Comparison of ENCODE assay signal across 20 mouse cellular contexts in genomic region chr7:116181444-116181946, GRCm38 (mm10).
DNase-seq lines count a peak whose midpoint lies in the region; ATAC-seq and TF ChIP-seq lines count a peak whose summit lies in the region.
"Had no signal": no experiment of that assay in that cellular context is flagged by ENCODE, and none has a peak within 500 bp of the region (broad histone marks: within the 10 kb centered on the region; RNA-seq: fewer than 3 reads in every experiment).

No protein-coding gene starts in this region.

- no peak for TF ChIP-seq POLR2A in heart, adult 2 months (IDR thresholded peaks at IDR 0.05; ENCODE audit: insufficient read depth, low read depth, low read length)
- no peak for TF ChIP-seq POLR2A in olfactory bulb, adult 2 months (IDR thresholded peaks at IDR 0.05; ENCODE audit: insufficient read depth, low read depth, low read length)

- H3K79me2 ChIP-seq in heart, adult 2 months (replicated peaks; ENCODE audit: control insufficient read depth, insufficient read depth, low read length), result no peaks in the 10 kb centered on the region

- TF ChIP-seq CTCF in heart, adult 2 months (IDR thresholded peaks at IDR 0.05), result no peak
- TF ChIP-seq CTCF in olfactory bulb, adult 2 months (IDR thresholded peaks at IDR 0.05; ENCODE audit: insufficient read depth, low read depth, low read length), result no peak

- H3K4me1 ChIP-seq in heart, embryonic 12.5 days (replicated peaks), result peaks cover 52% of the 10 kb centered on the region
- H3K4me1 ChIP-seq in heart, adult 2 months (ENCODE audit: control insufficient read depth, insufficient read depth, low read length), result peaks cover 2% of the 10 kb centered on the region; the same call in 1 of the 2 replicates
- H3K4me1 ChIP-seq in heart, embryonic 16.5 days (ENCODE audit: control insufficient read depth, insufficient read depth, low read length), result peaks cover 51% of the 10 kb centered on the region
- peaks cover 39% of the 10 kb centered on the region for H3K4me1 ChIP-seq in olfactory bulb, adult 2 months (ENCODE audit: control insufficient read depth, insufficient read depth, low read length)

- H3K36me3 ChIP-seq in heart, embryonic 12.5 days, result peaks cover 15% of the 10 kb centered on the region
- H3K36me3 ChIP-seq in heart, adult 2 months (ENCODE audit: control insufficient read depth, insufficient read depth, low read length), result no peaks in the 10 kb centered on the region
- H3K36me3 ChIP-seq in heart, embryonic 16.5 days (ENCODE audit: control insufficient read depth, insufficient read depth), result peaks cover 3% of the 10 kb centered on the region
- H3K36me3 ChIP-seq: embryonic facial prominence, embryonic 13.5 days; hindbrain, embryonic 12.5 days had no signal

- no peaks in the 10 kb centered on the region for H3K9me3 ChIP-seq in heart, embryonic 12.5 days (replicated peaks)
- no peaks in the 10 kb centered on the region for H3K9me3 ChIP-seq in heart, embryonic 16.5 days (replicated peaks; ENCODE audit: control insufficient read depth, low read length)
- H3K9me3 ChIP-seq: embryonic facial prominence, embryonic 13.5 days; forebrain, embryonic 13.5 days; G1E; hindbrain, embryonic 12.5 days had no signal

- DNase-seq in heart, adult 2 months, result no peak
- DNase-seq in heart, postnatal 14 days, result no peak
- DNase-seq in brain, adult 2 months (ENCODE audit: low read depth, low spot score), result peak; percentile 83
- DNase-seq in layer of hippocampus, adult 9-10 months (ENCODE audit: low spot score), result no peak
- DNase-seq: adrenal gland, adult 8-10 months; cerebellum, adult 11-12 months; cerebellum, adult 9-10 months; gastrocnemius, postnatal 10 days; heart, postnatal 36 days; kidney, adult 8-10 months had no signal

- H3K4me2 ChIP-seq in heart, embryonic 12.5 days, result no peak overlapping the region
- H3K4me2 ChIP-seq in heart, embryonic 16.5 days (ENCODE audit: low read depth, low read length), result peak overlapping the region; percentile 4; the same call in 1 of the 2 replicates
- H3K4me2 ChIP-seq: embryonic facial prominence, embryonic 13.5 days; forebrain, embryonic 13.5 days; hindbrain, embryonic 12.5 days had no signal

- WGBS in heart, embryonic 12.5 days, result 77% methylated on average over 5 of the region's 5 CpGs
- 79% methylated on average over 5 of the region's 5 CpGs for WGBS in heart, adult 2 months
- WGBS in heart, embryonic 16.5 days, result 69% methylated on average over 5 of the region's 5 CpGs
- 56% methylated on average over 5 of the region's 5 CpGs for WGBS in olfactory bulb, adult 2 months

- no peak for ATAC-seq in heart, embryonic 12.5 days (ENCODE audit: insufficient number of reproducible peaks, low FRiP score)
- no peak for ATAC-seq in heart, embryonic 16.5 days (replicated peaks; ENCODE audit: extremely low read depth, insufficient read depth, low FRiP score)
- ATAC-seq: forebrain, embryonic 13.5 days; hindbrain, embryonic 16.5 days; inflammation-experienced regulatory T-cells, adult 6 months; intestine, postnatal 0 days had no signal

- no peak overlapping the region for H3K4me3 ChIP-seq in heart, embryonic 12.5 days
- no peak overlapping the region for H3K4me3 ChIP-seq in heart, adult 2 months
- no peak overlapping the region for H3K4me3 ChIP-seq in heart, embryonic 16.5 days (ENCODE audit: low read length)
- no peak overlapping the region for H3K4me3 ChIP-seq in olfactory bulb, adult 2 months (ENCODE audit: insufficient read depth, low read depth, low read length)
- H3K4me3 ChIP-seq: embryonic facial prominence, embryonic 13.5 days; forebrain, embryonic 13.5 days; hindbrain, embryonic 12.5 days had no signal

- no peak for TF ChIP-seq EP300 in heart, adult 2 months (IDR thresholded peaks at IDR 0.05; ENCODE audit: insufficient read depth, low read depth, low read length)

- H3K27ac ChIP-seq in heart, embryonic 12.5 days (ENCODE audit: poor library complexity, severe bottlenecking), result peak overlapping the region; percentile 48
- no peak overlapping the region for H3K27ac ChIP-seq in heart, adult 2 months
- peak overlapping the region; percentile 58 for H3K27ac ChIP-seq in heart, embryonic 16.5 days (ENCODE audit: low read length)
- peak overlapping the region; percentile 63 for H3K27ac ChIP-seq in olfactory bulb, adult 2 months (ENCODE audit: insufficient read depth, low read depth, low read length)
- H3K27ac ChIP-seq: embryonic facial prominence, embryonic 13.5 days; forebrain, embryonic 13.5 days; hindbrain, embryonic 12.5 days had no signal

- intact Hi-C loops in heart, adult 2 months (cut with DNase I), result no loop called here
- intact Hi-C loops in heart, postnatal 14 days (cut with DNase I), result no loop called here

- H3K27me3 ChIP-seq in heart, embryonic 12.5 days (replicated peaks), result no peaks in the 10 kb centered on the region
- H3K27me3 ChIP-seq in heart, adult 2 months (ENCODE audit: control insufficient read depth, insufficient read depth, low read length), result no peaks in the 10 kb centered on the region
- H3K27me3 ChIP-seq in heart, embryonic 16.5 days (ENCODE audit: control insufficient read depth, insufficient read depth, low read length), result no peaks in the 10 kb centered on the region
- H3K27me3 ChIP-seq: embryonic facial prominence, embryonic 13.5 days; forebrain, embryonic 13.5 days; hindbrain, embryonic 12.5 days had no signal

- H3K9ac ChIP-seq in heart, embryonic 12.5 days, result no peak overlapping the region
- no peak overlapping the region for H3K9ac ChIP-seq in heart, adult 2 months (ENCODE audit: low read depth, low read length)
- H3K9ac ChIP-seq in heart, embryonic 16.5 days (ENCODE audit: low read length), result peak overlapping the region; percentile 33; the same call in 1 of the 2 replicates
- H3K9ac ChIP-seq: embryonic facial prominence, embryonic 13.5 days; forebrain, embryonic 13.5 days; hindbrain, embryonic 12.5 days had no signal
